Mouse (Mus musculus) spleen, adult 2 months (tissue): ENCODE data around the gene Slc25a51.

Source experiments
- CTCF ChIP-seq: fragments of 200-500 bp; IDR thresholded peaks from 2 replicates; pipeline ENCODE4 v1.5.1; 2011; ENCODE audit warnings: mild to moderate bottlenecking, inconsistent platforms; ENCODE audit not compliant: insufficient read depth, insufficient read length, insufficient replicate concordance; ENCODE audit errors: extremely low read depth
- POLR2A ChIP-seq: fragments of 200-500 bp; IDR thresholded peaks from 2 replicates; pipeline ENCODE4 v1.6.1; 2011; ENCODE audit warnings: low read depth, low read length, inconsistent platforms

- TF ChIP-seq POLR2A (no peak), CTCF (no peak)
These were observed 14.9 kb downstream of the Slc25a51 start for GRCm38 (mm10) chr4:45393658-45394057.
